Comparison of ENCODE assay signal across 8 mouse cellular contexts in genomic region chr3:97657655-97658411, GRCm38 (mm10). TPM values are rescaled to one million over a fixed set of nuclear protein-coding genes. Genes with fewer than 3 reads are reported as not detected.
DNase-seq lines count a peak whose midpoint lies in the region; ATAC-seq lines count a peak whose summit lies in the region.

Gene Prkab2 (plus strand): TSS chr3:97658193.

- ATAC-seq in forebrain, embryonic 14.5 days: peak; percentile 97
- peak; percentile 97 for ATAC-seq in neural tube, embryonic 15.5 days (ENCODE audit: low FRiP score)

- H3K9me3 ChIP-seq in forebrain, embryonic 14.5 days (replicated peaks; ENCODE audit: control insufficient read depth, low read length): no peaks in the 10 kb centered on the region
- no peaks in the 10 kb centered on the region for H3K9me3 ChIP-seq in neural tube, embryonic 15.5 days (replicated peaks)

- peak within 1 kb of the TSS; percentile 77 for H3K4me3 ChIP-seq in forebrain, embryonic 14.5 days (ENCODE audit: low read depth, low read length)
- peak within 1 kb of the TSS; percentile 89 for H3K4me3 ChIP-seq in neural tube, embryonic 15.5 days (replicated peaks)

- peak; percentile 97 for DNase-seq in ES-CJ7 (ENCODE audit: low read depth, low spot score)
- DNase-seq in cerebellum, adult 11 months: peak; percentile 99
- peak; percentile 98 for DNase-seq in forebrain, embryonic 14.5 days (ENCODE audit: low spot score)
- peak; percentile 99 for DNase-seq in heart, postnatal 14 days
- peak; percentile 100 for DNase-seq in layer of hippocampus, adult 11-12 months (ENCODE audit: low spot score)
- DNase-seq in lung, adult 18-20 months: peak; percentile 98 to 99
- DNase-seq in testis, postnatal 14 days (ENCODE audit: low spot score): peak; percentile 99

- H3K27ac ChIP-seq in forebrain, embryonic 14.5 days (ENCODE audit: low read depth, low read length): peak within 1 kb of the TSS; percentile 58; the same call in 1 of the 2 replicates
- peak within 1 kb of the TSS; percentile 84 for H3K27ac ChIP-seq in neural tube, embryonic 15.5 days (replicated peaks)

- peaks cover 5% of the 10 kb centered on the region; the same call in 1 of the 2 replicates for H3K4me1 ChIP-seq in forebrain, embryonic 14.5 days (ENCODE audit: control insufficient read depth, insufficient read depth, low read length)
- peaks cover 19% of the 10 kb centered on the region for H3K4me1 ChIP-seq in neural tube, embryonic 15.5 days

- WGBS in forebrain, embryonic 14.5 days: 2% methylated on average over 49 of the region's 51 CpGs
- under 1% methylated on average over 50 of the region's 51 CpGs for WGBS in neural tube, embryonic 15.5 days

- no peaks in the 10 kb centered on the region for H3K27me3 ChIP-seq in forebrain, embryonic 14.5 days (replicated peaks; ENCODE audit: control insufficient read depth, insufficient read depth, low read length)
- no peaks in the 10 kb centered on the region for H3K27me3 ChIP-seq in neural tube, embryonic 15.5 days (replicated peaks)

- 0 out of 2 replicates have a peak, but pooled peaks cover 5% of the 10 kb centered on the region for H3K36me3 ChIP-seq in forebrain, embryonic 14.5 days (ENCODE audit: control insufficient read depth, insufficient read depth, low read length)
- H3K36me3 ChIP-seq in neural tube, embryonic 15.5 days: peaks cover 7% of the 10 kb centered on the region; the same call in 1 of the 2 replicates

- intact Hi-C loops in heart, postnatal 14 days (cut with DNase I): loop anchor here (2.0 kb wide), 1 partner anchor 47 kb away; the partner anchor contains the start of gene Chd1l

- H3K4me2 ChIP-seq in forebrain, embryonic 14.5 days (ENCODE audit: low read length): peak within 1 kb of the TSS; percentile 67
- peak within 1 kb of the TSS; percentile 70 for H3K4me2 ChIP-seq in neural tube, embryonic 15.5 days

- peak within 1 kb of the TSS; percentile 72 for H3K9ac ChIP-seq in forebrain, embryonic 14.5 days (ENCODE audit: low read length)
- H3K9ac ChIP-seq in neural tube, embryonic 15.5 days (replicated peaks): peak within 1 kb of the TSS; percentile 79

RNA-seq across cellular contexts. Expression of gene Prkab2, which starts in this region (rescaled TPM):
- 5.3 and 6.8 TPM in 2 replicates for polyA plus RNA-seq in forebrain, embryonic 14.5 days (2014; fragmentation: Nextera tagmentation; extraction: Ambion mirVana)
- 10 to 100 TPM; 17.3 to 19.6 TPM for total RNA-seq in heart, postnatal 14 days (2021)
- 13.4 and 15.4 TPM in 2 replicates for polyA plus RNA-seq in neural tube, embryonic 15.5 days (2015; fragmentation: Nextera tagmentation; extraction: Ambion mirVana)

Comparison
In these comparisons a context has a peak if more than half of its experiments do, and no peak if none do; other contexts are left out.
1. Peak in every context shown above with its lines: DNase-seq, ATAC-seq, H3K4me3 ChIP-seq and H3K27ac ChIP-seq.